Mouse (Mus musculus) erythroblast, embryonic 14.5 days (primary cell): ENCODE measurements around the gene Lyrm7. TPM values are rescaled to one million over a fixed set of nuclear protein-coding genes. Genes with fewer than 3 reads are reported as not detected.

Experiments used
- H3K27me3 ChIP-seq: 2 replicates; pipeline ENCODE4 v1.6.1; 2012; ENCODE audit warnings: inconsistent platforms; ENCODE audit not compliant: control insufficient read depth
- H3K36me3 ChIP-seq: 2 replicates; pipeline ENCODE4 v1.6.1; 2012; ENCODE audit warnings: mild to moderate bottlenecking, inconsistent platforms; ENCODE audit not compliant: control insufficient read depth
- H3K4me1 ChIP-seq: 2 replicates; pipeline ENCODE4 v1.6.1; 2012; ENCODE audit warnings: inconsistent platforms; ENCODE audit not compliant: control insufficient read depth
- H3K4me3 ChIP-seq: replicated peaks from 2 replicates; pipeline ENCODE3; 2012; ENCODE audit warnings: moderate library complexity, mild to moderate bottlenecking, inconsistent platforms
- H3K9me3 ChIP-seq: 2 replicates; pipeline ENCODE4 v1.6.1; 2012; ENCODE audit warnings: low read length, inconsistent platforms, mixed read lengths; ENCODE audit not compliant: control insufficient read depth
- GATA1 ChIP-seq: IDR thresholded peaks from 2 replicates; pipeline ENCODE4 v1.6.1; 2012; ENCODE audit warnings: low read length, inconsistent platforms, mixed read lengths
- TAL1 ChIP-seq: IDR thresholded peaks from 3 replicates; pipeline ENCODE4 v1.6.1; 2012; ENCODE audit warnings: low read length, inconsistent platforms, mixed read lengths
- polyA plus RNA-seq: library from polyadenylated mRNA; stranded (reverse); fragments of >175 nt; gene quantifications from 2 replicates; pipeline ENCODE4 v1.2.3, GENCODE M21; 2012

Lyrm7 gene
- polyA plus RNA-seq, 1 experiment = not detected

DNA sequence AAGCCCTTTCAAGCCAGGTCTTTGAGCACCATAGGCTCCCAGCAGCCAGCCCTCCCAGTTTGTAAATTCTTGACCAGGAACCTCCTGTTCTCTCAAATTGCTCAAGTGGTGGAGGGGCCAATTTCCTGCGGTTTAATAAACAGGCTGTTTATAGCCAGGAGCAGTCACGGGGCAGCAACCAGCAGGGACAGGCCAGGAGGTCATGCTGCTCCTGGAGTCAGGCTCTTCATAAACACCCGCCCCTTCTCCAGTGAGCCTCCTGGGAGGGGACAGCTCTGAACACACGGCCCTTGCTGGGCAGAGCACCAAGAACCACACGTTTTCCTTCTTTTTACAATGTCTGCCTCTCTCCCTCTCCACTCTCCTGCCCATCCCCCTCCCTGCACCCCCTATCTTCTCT is 24.2 kb upstream of the Lyrm7 start:
- no peaks in the 10 kb centered on the region for H3K9me3 ChIP-seq
- H3K27me3 ChIP-seq = no peaks in the 10 kb centered on the region
- H3K36me3 ChIP-seq = no peaks in the 10 kb centered on the region
- TF ChIP-seq GATA1 (no peak), TAL1 (no peak)
- H3K4me3 ChIP-seq = no peak overlapping the region
- peaks cover 3% of the 10 kb centered on the region for H3K4me1 ChIP-seq

DNA sequence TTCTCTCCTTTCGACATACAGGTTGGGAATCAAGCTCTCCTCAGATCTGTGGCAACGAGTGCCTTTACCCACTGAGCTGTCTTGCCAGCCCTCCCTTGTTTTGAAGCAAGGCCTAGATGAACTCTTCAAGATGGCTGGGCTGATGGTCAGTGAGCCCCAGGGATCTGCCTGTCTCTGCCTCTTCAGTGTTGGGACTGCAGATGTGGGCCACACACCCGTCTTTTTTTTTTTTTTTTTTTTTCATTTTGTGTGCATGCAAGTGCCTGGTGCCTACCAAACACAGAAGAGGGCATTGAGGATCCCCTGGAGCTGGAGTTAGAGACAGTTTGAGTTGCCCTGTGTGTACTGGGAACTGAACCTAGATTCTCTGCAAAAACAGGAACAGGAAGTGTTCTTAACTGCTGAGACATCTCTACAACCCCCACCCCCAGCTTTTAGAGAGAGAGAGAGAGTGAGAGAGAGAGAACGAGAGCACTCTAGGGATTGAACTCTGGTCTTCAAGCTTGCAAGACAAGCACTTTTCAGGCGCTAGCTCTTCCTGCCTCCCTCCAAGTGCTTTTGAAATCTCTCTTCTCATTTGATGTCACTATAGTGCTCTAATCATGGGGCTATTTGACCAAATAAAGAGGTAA is 23.6 kb upstream of the Lyrm7 start:
- Histone ChIP-seq H3K4me1 (peaks cover 5% of the 10 kb centered on the region), H3K27me3 (no peaks in the 10 kb centered on the region), H3K36me3 (no peaks in the 10 kb centered on the region), H3K4me3 (no peak overlapping the region), H3K9me3 (no peaks in the 10 kb centered on the region)
- TF ChIP-seq TAL1 = no peak
- no peak for TF ChIP-seq GATA1

DNA sequence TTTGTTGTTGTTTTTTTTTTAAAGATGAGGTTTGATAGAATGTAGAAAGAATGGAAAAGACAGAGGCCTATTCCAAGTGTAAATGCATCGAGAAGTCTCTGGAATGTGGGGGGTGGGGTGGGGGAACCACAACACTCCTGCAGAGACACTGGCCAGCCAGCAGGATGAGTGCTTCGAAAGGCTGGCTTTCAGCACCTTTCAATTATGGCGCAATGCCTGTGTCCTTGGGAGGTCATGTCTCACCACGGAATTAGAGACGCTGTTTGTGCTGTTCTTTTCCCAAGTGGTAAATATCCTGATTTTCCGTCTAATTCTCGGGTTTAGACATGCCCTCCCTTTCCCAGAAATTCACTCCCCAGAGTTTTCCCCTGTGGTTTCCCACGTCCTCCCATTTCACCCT is 22.0 kb upstream of the Lyrm7 start:
- TF ChIP-seq GATA1 (no peak), TAL1 (no peak)
- no peaks in the 10 kb centered on the region for H3K36me3 ChIP-seq

DNA sequence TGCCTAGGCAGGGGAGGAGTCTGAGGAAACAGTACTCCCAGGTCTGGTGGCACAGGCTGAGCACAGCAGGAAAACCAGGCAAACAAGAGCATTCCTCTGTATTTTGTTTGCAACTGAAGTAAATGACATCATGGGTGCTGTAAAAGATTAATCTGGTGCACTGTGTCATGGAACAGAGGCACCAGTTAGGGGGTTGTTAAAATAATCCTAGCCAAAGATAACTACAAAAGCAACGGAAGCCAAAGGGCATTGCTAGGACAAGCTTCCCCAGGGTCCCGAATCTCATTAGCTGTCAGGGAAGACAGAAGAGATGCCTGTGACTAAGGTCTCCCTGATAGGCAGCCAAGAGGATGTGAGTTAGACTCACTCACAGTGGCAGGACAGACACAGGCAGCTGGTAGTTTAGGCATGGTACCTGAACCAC is 20.3 kb upstream of the Lyrm7 start:
- Histone ChIP-seq H3K27me3 (no peaks in the 10 kb centered on the region), H3K9me3 (no peaks in the 10 kb centered on the region), H3K4me3 (no peak overlapping the region), H3K36me3 (no peaks in the 10 kb centered on the region), H3K4me1 (peaks cover 5% of the 10 kb centered on the region)
- no peak for TF ChIP-seq GATA1
- no peak for TF ChIP-seq TAL1

More for the DNA sequence above, 22.0 kb upstream of the Lyrm7 start:
- Histone ChIP-seq H3K4me1 (peaks cover 5% of the 10 kb centered on the region), H3K4me3 (no peak overlapping the region), H3K27me3 (no peaks in the 10 kb centered on the region), H3K9me3 (no peaks in the 10 kb centered on the region)

DNA sequence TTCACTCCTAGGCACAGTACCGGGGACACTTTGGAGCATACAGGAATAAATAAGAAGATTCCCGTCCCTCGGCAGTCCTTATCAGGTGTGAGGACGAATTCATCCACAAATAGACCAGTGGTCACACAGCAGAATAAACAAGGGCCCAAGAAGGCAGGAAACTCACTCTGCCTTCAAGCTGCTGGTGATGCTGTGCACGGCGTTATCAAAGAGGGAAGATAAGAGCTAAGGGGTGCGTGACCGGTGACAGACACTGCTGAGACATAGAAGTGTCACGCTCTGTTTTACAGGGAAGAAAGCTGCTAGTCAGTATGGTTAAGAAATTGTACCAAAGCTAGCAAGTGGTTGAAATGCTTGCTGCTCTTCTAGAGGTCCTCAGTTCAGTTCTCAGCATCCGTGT is 19.2 kb upstream of the Lyrm7 start:
- no peaks in the 10 kb centered on the region; the same call in 1 of the 2 replicates for H3K36me3 ChIP-seq
- TF ChIP-seq TAL1 (no peak), GATA1 (no peak)
- peaks cover 3% of the 10 kb centered on the region for H3K4me1 ChIP-seq
- no peaks in the 10 kb centered on the region for H3K27me3 ChIP-seq
- H3K9me3 ChIP-seq = no peaks in the 10 kb centered on the region
- no peak overlapping the region for H3K4me3 ChIP-seq

DNA sequence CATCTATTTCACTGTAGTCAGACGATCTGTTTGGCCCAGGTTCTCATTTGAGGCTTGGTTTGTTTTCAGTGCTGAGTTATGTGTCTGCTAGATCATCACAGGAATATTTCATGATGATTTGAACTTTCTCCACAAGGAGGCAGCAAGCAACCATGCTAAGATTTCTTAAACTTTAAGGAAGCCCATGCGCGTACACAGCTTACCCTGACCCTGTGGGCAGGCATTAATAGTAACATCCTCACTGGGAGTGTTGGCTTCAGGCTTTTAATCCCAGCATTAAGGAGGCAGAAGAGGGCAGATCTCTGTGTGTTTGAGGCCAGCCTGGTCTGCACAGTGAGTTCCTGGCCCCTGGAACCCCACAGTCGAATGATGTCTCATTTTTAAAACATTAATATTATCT is 18.7 kb upstream of the Lyrm7 start:
- Histone ChIP-seq H3K9me3 (no peaks in the 10 kb centered on the region), H3K4me1 (peaks cover 3% of the 10 kb centered on the region; the same call in 1 of the 2 replicates), H3K4me3 (no peak overlapping the region), H3K27me3 (no peaks in the 10 kb centered on the region), H3K36me3 (peaks cover under 1% of the 10 kb centered on the region)
- no peak for TF ChIP-seq GATA1
- no peak for TF ChIP-seq TAL1

DNA sequence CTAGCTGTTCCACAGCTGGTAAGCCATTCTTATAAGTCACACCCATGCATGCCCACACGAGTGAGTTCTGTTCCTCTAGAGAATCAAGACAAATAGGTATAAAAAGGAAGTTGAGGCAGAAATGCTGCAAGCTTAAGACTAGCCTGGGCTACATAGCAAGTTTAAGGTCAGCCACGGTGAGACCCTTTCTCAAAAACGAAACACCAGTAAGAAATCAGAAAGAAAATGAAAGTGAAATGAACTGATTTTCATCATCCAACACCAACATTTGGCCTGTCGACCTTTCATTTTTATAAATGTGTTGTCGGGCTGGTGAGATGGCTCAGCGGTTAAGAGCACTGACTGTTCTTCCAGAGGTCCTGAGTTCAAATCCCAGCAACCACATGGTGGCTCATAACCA is 18.2 kb upstream of the Lyrm7 start:
- H3K4me1 ChIP-seq = peaks cover 3% of the 10 kb centered on the region; the same call in 1 of the 2 replicates
- H3K4me3 ChIP-seq = no peak overlapping the region
- no peaks in the 10 kb centered on the region for H3K27me3 ChIP-seq
- no peak for TF ChIP-seq TAL1
- no peak for TF ChIP-seq GATA1
- no peaks in the 10 kb centered on the region for H3K9me3 ChIP-seq
- H3K36me3 ChIP-seq = peaks cover 6% of the 10 kb centered on the region

DNA sequence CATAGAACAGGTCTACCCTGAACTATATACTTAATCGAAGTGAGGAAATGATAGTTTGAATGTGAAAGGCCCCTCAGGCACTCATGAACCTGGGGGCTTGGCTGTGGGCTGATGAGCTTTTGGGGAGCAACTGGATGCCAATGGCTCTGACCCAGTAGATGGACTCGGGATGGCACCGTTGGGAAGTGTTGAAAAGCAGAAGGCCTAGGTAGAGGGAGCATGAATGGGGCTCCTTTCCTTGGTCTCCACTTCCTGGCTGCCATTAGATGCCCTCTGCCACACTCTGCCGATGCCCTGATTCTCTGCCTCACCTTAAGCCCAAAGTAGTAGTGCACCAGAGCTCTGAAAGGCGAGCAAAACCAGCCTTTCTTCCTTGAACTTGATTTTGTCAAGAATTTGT is 15.3 kb upstream of the Lyrm7 start:
- no peak for TF ChIP-seq TAL1
- no peak for TF ChIP-seq GATA1
- peaks cover 34% of the 10 kb centered on the region for H3K36me3 ChIP-seq
- no peak overlapping the region for H3K4me3 ChIP-seq
- no peaks in the 10 kb centered on the region for H3K9me3 ChIP-seq
- peaks cover 3% of the 10 kb centered on the region; the same call in 1 of the 2 replicates for H3K4me1 ChIP-seq
- H3K27me3 ChIP-seq = no peaks in the 10 kb centered on the region

DNA sequence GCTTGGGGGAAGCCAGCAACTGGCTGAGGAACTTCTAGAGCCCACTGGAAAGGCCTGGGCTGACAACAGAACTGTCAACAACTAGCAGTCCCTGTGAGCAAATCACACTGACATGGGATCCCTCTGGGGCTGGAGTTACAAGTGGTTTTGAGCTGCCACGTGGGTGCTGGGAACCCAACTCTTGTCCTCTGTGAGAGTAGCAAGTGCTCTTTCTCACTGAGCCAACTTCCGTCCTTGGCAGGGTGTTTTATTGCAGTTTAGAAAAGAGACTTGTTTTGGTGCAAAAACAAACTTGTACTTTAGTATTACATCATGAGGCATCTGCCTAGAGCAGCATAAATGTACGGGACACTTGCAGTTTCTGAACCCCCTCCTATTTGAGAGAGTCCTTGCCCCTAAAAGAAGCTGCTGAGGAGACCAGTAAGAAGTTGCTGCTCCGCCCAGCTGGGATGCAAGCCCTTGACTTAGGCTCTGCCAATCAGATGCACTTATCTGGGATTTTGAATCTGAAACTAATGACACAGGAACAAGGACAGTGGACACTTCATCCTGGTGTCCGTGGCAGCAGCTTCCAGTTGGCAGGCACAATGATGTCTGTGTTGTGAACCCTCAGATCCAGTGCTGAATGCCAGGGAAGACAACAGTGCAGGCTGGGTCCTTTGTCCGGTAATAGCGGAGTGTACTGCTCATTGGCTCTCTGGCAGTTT is 11.3 kb upstream of the Lyrm7 start:
- TF ChIP-seq TAL1 (no peak), GATA1 (no peak)

More for the DNA sequence above, 11.3 kb upstream of the Lyrm7 start:
- Histone ChIP-seq H3K4me3 (no peak overlapping the region), H3K27me3 (no peaks in the 10 kb centered on the region), H3K9me3 (no peaks in the 10 kb centered on the region), H3K36me3 (peaks cover 66% of the 10 kb centered on the region), H3K4me1 (peaks cover 32% of the 10 kb centered on the region)
